Mouse (Mus musculus) granulocyte monocyte progenitor cell, adult 5-6 weeks (primary cell): ENCODE measurements around the gene Pdia5. TPM values are rescaled to one million over a fixed set of nuclear protein-coding genes. Genes with fewer than 3 reads are reported as not detected.

Experiments used
- ATAC-seq: replicated peaks from 2 replicates; pipeline ENCODE4 v1.8.0; 2016; ENCODE audit warnings: mild to moderate bottlenecking, moderate TSS enrichment, inconsistent platforms; ENCODE audit not compliant: poor library complexity, severe bottlenecking
- total RNA-seq, 2 experiments: library from RNA; stranded (forward) in 1 of 2; stranded (reverse) in 1 of 2; fragments of 200-712, 200-1000 nt in 1 of 2; fragments of >200 nt in 1 of 2; fragmentation: Nextera tagmentation in 1 of 2; gene quantifications; 2 replicates each; pipeline ENCODE4 v1.2.3; 2014 to 2017

The Pdia5 gene
- total RNA-seq, 2 experiments from 2014 or later: 11.1 to 32.9 TPM

DNA sequence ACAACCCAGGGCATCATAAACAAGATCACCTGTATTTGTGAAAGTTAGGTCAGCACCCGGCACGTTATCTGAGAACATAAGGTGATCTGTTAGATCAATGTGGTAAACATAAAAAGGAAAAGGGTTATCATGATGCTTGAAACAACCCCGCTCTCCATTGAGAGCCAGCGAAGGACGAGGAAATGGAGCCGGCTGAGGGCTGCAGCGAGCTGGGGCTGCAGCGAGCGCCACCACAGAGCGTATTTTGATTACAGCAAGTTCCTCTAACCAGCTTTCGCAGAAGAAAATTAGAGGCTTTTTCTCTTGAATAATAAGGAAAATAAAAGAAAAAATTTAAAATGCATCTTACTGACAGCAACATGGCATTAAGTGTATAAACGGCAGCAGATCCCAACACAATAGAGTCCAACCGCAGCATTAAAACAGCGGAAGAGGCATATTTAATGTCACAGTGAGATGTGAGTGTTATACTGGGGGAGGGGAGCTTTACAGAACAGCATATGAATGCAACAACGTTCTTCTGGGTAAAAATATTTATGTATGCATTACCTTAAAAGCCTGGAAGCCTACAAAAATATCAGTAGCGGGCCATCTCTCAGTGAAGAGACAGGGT is 40.5 kb downstream of the Pdia5 start:
- no peak for ATAC-seq

DNA sequence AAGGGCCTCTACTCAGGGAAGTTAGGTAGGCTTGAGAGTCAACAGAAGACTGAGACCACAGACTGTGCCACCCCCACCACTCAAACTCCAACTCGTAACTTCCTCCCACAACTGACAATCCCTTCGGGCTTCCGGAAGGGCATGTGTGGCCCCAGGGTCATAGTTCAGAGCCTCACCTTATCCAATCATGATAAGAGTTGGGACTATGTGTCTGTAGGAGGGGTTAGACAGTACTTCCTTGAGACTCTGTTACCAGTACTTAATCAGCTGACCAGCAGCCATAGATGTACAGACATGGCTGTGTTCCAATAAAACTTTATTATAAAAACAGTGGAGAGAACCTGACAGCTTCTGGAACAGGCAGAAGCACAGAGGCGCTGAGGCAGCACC is 48.7 kb downstream of the Pdia5 start:
- ATAC-seq: no peak

DNA sequence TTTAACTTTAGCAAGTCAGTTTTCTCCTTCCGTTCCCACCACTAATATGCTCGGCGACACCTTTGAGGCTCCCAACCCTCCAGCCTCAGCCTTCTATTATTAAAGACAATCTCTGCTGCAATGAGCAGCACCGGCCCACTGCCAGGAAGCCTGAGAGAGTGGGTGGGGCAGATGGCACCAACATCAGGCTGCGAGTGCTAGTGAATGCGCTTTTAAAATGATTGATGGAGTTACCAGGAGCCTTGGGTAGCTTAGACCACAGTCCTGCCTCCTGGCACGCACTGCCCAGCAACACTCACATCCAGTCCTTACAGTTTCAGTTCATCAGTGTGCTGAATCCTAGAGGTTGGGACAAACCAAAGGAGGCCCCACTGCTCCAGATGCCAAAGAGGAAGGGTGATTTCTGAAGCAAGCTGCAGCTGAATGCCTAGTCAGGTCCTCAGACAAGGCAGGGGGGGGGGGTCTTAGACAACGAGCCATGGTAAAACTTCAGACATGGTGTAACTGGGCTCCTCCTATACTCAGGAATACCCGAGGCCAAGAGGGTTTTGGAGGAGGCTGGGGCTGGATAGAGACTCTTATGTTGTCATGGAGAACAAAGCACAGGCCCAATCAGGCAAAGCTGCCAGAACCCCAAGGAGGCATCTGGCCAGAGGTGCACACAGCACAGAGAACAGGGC is 49.2 kb downstream of the Pdia5 start:
- ATAC-seq: no peak

DNA sequence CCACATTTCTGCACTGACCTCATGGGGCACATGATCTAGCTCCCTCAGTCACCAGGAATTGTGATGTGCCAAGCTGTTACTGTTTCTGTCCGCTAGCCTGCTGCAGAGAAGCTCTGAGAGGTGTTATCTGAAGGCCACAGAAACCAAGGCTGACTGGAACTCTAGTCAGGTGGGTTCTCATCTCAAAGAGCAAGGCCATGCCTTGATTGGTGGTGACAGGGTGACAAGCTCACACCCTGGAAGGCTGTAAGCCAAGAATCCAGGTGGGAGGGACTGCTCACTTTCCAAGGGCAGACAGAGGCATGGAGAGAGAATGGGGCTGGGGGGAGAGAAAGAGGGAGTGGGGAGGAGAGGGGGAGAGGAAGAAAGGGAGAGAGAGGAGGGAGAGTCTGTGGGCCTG is 51.6 kb downstream of the Pdia5 start:
- ATAC-seq: no peak

DNA sequence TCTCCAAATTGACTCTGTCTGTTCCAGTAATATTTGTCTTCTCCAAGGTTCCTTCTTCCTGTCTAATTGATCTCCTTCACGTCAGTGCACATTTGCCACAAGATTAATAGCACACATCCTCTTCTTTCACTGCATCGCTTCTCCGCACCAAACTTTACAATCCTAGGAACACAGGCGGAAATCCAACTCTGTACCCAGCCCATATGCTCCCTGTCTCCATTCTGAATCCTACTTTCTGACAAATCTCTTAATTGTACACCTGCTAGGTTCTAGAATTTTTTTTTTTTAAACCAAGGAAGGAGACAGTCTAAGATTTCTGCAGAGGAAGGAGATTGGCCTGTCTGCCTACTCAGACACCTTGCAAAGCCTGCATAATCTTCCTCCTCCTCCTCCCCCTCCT is 59.1 kb downstream of the Pdia5 start:
- ATAC-seq: no peak

DNA sequence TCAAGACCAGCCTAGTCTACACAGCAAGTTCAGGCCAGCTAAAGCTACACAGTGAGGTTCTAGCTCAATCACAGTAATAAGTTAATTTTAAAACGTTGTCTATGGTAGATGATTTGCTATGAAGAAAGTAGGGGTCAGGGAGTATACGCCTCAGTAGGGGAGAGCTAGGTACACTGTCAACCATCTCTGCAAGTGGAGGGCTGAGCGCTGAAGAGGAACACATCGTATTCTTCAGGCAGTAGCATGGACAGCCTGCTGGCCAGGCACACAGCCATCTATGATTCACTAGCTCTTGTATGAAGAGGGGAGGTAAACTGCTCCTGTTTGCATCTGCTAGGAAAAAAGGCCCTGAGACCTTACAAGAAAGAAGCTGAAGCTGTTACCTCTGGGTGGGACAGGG is 65.7 kb downstream of the Pdia5 start:
- ATAC-seq: no peak

DNA sequence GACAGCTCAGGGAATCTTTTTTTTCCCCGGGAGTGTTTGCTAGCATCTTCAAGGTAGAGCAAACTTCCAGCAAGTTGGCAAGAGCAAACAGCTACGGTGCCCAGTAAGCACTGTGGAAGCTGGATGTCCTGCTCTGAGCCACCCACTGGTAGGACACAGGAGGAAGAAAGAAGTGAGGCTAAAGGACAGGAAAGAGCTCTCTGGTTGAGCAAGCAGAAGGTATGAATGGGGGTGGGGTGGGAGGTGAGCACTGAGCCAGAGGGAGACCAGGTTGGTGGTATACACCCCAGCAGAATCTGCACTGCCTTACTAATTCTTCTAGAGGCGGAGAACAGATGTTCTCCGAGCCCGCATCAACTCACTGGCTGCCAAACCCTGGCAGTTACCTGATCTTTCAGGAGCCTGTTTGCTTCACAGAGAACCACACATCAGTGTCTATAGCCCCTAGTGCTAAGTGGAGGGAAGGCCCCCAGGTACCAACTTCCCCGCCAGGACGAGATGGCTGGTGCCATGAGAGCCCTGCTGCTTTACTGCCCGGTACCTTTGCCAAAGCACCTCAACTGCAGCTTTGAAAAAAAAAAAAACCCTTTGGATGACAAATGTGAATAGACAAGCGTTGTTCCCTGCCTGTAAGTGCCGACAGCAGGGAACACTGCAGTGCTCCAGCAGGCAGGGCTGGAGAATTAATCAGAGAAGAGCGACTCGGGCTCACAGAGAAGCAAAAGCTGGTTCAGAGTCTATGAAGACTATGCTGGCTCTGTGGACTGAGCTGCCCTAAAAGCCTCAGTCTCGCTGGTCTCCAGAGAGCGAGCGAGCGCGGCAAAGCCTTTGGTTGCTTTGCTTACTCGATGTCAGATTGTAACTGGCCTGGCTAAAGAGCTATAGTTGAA is 67.2 kb downstream of the Pdia5 start:
- no peak for ATAC-seq

DNA sequence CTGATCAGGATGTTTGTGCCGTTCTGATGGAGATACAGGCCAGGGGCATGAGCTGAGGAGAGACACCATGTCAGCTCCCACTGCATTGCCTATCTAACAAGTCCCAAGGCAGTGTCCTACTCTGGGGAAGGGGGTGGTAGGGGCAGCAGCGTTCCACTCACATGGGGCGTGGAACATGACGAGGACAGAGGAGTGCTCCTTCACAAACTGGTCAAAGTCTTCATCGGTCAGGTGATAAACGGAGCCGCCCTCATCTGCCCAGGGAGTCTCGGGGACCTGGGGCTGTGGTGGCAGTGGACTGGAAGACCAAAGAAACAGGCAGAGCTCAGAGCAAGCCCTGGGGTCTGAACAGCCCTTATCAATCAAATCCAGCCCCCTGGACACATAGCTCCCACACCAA is 68.0 kb downstream of the Pdia5 start:
- no peak for ATAC-seq

DNA sequence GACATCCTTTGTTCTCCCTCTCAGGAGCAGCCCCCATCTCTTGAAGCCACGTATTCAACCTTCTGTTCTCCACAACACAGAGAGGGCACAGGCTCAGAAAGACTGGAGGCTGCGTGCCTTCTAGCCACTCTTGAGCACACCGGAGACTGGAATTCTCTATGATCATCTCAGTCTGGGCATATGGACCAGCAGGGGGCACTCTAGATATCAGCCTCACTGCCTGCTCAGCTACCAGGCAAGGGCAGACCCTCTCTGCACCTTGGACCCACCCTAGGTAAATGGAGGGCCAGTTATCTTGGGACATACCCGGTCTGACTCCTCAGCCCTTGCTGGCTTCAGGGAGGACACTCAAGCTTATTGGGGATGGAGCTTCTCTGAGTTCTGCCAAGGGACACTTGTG is 68.5 kb downstream of the Pdia5 start:
- ATAC-seq: no peak

DNA sequence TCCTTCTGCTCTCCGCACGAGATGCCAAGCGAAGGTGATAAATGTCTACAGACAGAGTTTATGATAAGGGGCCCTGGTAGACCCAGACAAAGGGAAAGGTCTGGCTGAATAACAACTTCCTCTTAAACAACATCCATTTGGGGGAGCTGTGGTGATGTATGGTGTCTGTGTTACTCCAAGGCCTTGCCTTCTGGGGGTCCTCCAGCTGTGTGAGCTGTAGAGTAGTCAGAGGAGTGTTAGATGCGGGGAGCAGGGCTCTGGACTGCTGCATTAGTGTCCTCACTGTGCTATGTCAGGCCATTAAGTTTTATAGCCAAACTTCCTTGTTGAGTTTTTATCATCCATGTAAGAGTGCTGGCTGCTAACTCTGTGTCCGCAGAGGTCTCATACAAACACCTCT is 76.1 kb downstream of the Pdia5 start:
- ATAC-seq: no peak

DNA sequence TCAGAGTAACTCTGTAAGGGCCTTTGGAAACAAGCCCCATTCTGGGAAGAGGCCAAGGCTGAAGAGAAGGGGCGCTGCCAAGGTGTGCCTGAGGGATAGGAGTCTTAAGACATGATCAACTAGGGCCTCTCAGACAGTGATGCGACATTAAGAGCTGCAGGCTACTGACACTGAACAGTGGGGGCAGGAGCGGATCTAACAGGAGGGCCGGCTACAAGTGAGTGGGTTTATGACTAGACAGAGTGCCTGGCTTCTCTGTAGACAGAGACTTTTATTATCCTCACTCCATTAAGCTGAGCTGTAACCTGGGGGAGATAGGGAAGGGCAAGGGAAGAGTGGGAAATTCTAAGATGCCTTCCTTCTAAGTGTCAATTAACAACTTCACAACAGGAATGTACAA is 84.0 kb downstream of the Pdia5 start:
- no peak for ATAC-seq

DNA sequence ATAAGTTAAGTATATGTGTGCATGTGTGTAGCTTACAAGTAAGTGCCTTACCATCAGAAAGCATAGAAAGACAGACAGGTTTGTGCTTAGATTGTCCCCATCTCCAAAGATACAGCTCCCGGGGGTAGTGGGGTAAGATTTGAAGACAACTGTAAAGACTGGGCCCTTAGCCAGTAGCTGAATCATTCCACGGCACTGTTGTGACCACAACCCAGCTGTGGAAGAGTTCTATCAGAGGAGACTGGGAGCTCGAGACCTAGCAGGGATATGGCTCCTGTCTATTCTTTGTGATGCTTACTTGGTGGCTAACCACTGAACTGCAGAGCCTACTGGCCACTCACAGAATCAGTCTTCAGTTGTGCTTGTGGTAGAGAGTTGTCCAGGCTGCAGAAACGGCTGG is 84.5 kb downstream of the Pdia5 start:
- no peak for ATAC-seq

DNA sequence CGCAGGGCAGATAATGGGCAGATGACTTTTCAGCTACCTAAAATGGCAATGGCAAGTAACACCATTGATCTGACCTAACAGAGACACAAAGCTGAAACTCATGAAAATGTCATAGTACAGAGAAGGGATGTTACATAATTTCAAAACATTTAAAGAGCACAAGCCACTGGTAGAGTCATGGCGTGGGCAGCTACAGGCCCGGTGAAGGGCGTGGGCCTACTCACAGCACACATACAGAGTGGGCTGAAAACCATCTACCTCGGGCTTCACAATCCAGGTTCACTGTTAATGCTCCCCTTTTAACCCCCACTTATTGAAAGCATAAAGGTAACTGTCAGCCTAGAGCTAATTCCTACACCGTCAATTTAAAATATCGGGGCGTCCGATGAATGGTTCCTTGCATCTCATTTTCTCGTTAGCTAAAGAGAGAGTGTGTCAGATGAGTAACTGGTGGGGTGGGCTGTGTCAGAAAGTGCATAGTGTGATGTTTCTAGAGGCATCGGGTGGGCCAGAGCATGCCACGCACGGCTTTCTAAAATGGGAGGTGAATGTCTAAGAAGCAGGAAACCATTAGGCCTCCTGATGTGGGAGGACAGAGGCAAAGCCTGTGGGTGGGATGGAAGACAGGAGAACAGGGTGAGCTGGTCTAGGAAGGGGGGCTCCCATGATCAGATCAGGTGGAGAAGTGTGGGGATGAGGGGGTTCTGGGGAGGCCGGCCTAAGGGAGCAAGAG is 85.2 kb downstream of the Pdia5 start:
- ATAC-seq: no peak

DNA sequence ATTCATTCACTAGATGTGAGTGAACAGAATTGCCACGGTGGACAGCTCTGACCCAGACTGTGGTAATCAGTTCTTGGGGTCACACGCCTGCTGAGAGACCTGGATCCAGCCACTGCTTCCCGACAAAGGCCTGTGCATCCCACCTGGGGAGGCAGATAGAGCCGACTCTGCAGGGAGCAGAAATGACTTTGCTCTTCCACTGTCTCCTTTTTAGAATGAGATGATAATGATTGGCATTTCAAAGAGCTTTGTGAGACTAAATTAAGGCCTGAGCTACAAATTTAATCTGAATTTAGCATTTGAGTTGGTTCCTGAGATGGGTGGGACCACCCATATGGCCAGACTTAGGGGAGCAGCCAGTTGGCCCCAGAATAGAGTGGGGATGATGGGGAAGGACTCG is 85.8 kb downstream of the Pdia5 start:
- no peak for ATAC-seq

DNA sequence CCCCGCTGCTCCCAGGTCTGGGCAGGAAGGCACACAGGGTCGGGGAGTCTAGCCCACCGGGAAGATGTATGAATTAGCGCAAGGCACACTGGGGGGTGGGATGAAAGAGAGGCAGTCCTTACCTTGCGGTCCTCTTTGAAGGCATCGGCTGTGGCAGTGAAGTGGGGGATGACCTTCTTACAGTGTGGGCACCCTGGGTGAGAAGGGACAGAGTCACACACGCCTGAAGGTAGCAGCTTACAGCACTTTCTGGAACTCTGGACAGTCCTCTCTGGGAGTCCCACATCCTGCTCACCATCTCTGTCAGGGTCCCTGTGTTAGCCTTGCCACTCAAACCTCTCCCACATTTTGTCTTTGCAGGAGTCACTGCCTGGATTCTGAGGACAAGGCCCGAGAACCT is 86.8 kb downstream of the Pdia5 start:
- ATAC-seq: no peak

DNA sequence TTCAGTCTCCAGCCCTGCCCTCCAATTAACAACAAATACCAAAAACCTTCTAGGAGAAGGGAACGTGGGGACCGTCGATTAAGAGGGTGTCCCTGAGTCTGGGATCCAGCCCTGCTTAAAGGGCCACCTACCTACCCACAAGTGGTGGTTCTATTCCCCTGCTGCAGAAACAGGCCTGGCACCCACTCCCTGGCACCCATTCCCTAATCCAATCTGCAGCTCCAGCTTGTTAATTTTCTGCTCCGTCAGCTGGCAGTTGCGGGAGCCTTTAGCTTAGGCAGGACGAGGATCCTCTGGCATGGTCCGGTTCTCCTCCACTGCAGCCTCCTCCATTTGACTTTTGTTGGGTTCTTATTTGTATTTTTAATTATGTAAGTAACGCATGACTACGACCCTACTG is 87.3 kb downstream of the Pdia5 start:
- ATAC-seq: no peak

DNA sequence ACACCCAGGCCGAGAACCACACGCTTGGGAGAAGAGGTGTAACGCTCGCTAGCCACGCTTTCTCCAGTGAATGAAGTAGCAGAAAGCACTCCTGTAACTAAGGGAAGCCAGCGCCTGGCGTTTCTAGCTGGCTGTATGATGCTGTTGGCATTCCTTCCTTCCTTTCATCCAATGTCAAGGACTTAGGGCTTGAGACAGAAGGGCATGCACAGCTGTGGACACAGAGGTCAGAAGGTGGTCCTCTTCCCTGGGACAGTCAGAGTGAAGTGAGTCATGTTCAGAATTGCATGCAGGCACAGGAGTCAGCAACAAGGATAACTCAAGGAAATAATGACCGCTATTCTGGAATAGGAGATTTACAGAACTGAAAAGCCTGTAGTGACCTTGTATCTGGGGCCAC is 97.9 kb downstream of the Pdia5 start:
- no peak for ATAC-seq

DNA sequence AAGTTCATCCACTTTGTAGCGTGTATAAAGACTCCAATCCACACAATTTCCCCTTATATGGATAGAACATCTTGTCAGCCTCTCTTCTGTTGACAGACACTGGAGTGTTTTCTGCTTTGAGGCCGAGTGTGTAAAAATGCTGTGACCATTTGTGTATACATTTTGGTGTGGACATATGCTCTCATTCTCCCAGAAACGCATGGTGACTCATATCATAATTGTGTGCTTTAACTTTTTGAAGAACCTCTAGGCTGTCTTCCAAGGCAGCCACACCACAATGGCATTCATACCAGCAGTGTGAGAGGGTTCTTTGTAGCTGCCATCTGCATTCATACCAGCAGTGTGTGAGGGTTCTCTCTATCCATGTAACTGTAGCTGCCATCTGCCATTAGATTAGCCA is 105.0 kb downstream of the Pdia5 start:
- no peak for ATAC-seq

DNA sequence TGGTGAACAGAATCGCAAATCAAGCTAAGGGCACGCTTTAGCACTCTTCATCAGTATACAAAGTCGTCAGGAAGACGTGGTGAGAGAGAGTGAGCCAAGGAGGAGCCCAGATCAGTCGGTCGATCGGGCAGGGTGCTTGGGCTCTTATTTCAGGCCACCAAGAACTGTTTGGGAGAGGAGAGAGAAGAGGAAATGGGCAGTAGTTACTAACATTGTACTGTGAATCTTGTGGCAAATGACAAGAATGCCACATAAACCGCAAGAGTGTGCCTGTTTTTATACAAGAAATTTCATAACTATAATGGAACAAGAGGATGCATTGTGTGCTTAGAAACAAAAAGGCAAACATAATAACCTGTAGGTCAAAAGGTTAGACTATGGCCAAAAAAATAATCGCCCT is 110.6 kb downstream of the Pdia5 start:
- ATAC-seq: peak; percentile 65

DNA sequence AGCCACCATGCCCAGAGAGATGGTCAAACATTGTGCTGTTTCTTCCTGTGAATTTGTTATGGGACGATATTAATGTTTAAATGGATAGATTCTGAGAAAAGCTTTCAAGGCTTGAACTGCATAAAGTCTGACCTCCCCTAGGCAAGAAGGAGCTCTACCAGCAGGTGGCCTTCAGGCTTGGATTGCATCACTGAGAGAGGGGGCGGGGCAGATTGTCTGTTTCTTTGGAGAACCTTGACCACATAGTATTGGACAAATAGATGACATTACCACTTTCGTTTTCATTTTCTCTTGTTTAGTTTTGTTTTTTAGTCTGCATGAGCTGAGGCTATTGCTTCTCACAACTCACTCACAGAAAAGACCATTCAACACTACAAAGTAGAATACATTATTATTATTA is 111.3 kb downstream of the Pdia5 start:
- peak; percentile 94 for ATAC-seq

DNA sequence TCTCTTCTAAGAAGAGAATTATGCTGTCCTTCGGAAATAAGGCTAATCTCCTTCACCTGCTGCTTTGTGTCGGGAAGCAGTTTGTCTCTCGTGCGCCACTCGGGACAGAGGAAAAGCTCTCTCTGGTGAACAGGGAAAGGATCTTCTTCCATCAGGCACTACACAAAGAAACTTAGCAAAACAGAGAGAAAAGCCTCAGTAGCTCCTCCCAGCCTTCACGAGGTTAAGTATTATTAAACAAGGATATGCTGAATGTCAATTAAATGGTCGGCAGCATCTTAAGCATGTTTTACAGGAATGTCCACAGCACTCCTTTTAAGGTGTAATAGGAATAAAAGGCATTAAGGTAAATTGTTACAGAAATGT is 126.6 kb downstream of the Pdia5 start:
- no peak for ATAC-seq
